Mouse (Mus musculus): ENCODE measurements at regions not wholly inside any gene's neighbourhood (a gene's known extent, or its start where the extent isn't known, plus 50 kb on each side); places are given as distances from the start of the nearest gene placed in this dataset.

- TF ChIP-seq ZMIZ1 (IDR thresholded peaks at IDR 0.05; ENCODE audit: low read depth, low read length) (no peak), CTCF (IDR thresholded peaks at IDR 0.05 in 2 of 3, conservative IDR thresholded peaks at IDR 0.05 in 1 of 3; ENCODE audit: control insufficient read depth in 1 of 3, insufficient read depth in 1 of 3, low read depth in 2 of 3, low read length in 3 of 3, poor library complexity in 1 of 3, severe bottlenecking in 1 of 3) (no peak), SMC3 (IDR thresholded peaks at IDR 0.05; ENCODE audit: low read depth, low read length) (no peak), JUND (IDR thresholded peaks at IDR 0.05; ENCODE audit: low read depth, low read length) (no peak)
These were observed 632.2 kb upstream of the Zeb2 start for GRCm38 (mm10) chr2:45749379-45749778.
